ENCODE assay signal across 8 mouse cellular contexts in genomic region chr13:75706882-75707816, GRCm38 (mm10). TPM values are rescaled to one million over a fixed set of nuclear protein-coding genes. Genes with fewer than 3 reads are reported as not detected.
DNase-seq lines count a peak whose midpoint lies in the region; ATAC-seq lines count a peak whose summit lies in the region.

No protein-coding gene starts in this region.

- no peaks in the 10 kb centered on the region for H3K36me3 ChIP-seq in hindbrain, embryonic 11.5 days (ENCODE audit: control insufficient read depth, insufficient read depth, low read length)

- H3K4me1 ChIP-seq in hindbrain, embryonic 11.5 days (replicated peaks; ENCODE audit: control insufficient read depth, insufficient read depth, low read length): no peaks in the 10 kb centered on the region

- 7% methylated on average over 64 of the region's 64 CpGs for WGBS in hindbrain, embryonic 11.5 days

- peak; percentile 99 for DNase-seq in Muller cell, postnatal 12 days (ENCODE audit: inconsistent ontology term)
- peak; percentile 75 for DNase-seq in cerebellum, adult 9-11 months
- peak; percentile 86 to 88 for DNase-seq in frontal cortex, adult 2 months (ENCODE audit: extremely low spot score in 1 of 2, low spot score in 1 of 2)
- DNase-seq in hindbrain, embryonic 11.5 days (ENCODE audit: low spot score): peak; percentile 94
- DNase-seq in layer of hippocampus, postnatal 10 days (ENCODE audit: low spot score in 2 of 2): peak; percentile 80 to 82
- peak; percentile 97 for DNase-seq in lung, postnatal 10 days
- DNase-seq in retina, adult 2 months (ENCODE audit: low read depth, low spot score): peak; percentile 85
- peak; percentile 73 to 84 for DNase-seq in thymus, postnatal 36 days

- H3K4me2 ChIP-seq in hindbrain, embryonic 11.5 days (replicated peaks; ENCODE audit: low read depth, low read length): peak overlapping the region; percentile 80

- peak overlapping the region; percentile 72 for H3K4me3 ChIP-seq in hindbrain, embryonic 11.5 days (ENCODE audit: low read depth, low read length)

- no peaks in the 10 kb centered on the region; the same call in 1 of the 2 replicates for H3K27me3 ChIP-seq in hindbrain, embryonic 11.5 days (ENCODE audit: control insufficient read depth, insufficient read depth, low read length)

- H3K9ac ChIP-seq in hindbrain, embryonic 11.5 days (ENCODE audit: low read depth, low read length): peak overlapping the region; percentile 68

- ATAC-seq in hindbrain, embryonic 11.5 days (ENCODE audit: low FRiP score): peak; percentile 100

- no peaks in the 10 kb centered on the region for H3K9me3 ChIP-seq in hindbrain, embryonic 11.5 days (ENCODE audit: control insufficient read depth, low read length)

- 0 out of 2 replicates have a peak overlapping the region, but pooled peaks have one; percentile 39 for H3K27ac ChIP-seq in hindbrain, embryonic 11.5 days (ENCODE audit: low read depth, low read length)

RNA-seq across cellular contexts. Expression of gene Ell2, which starts 0.6 kb away (rescaled TPM):
- polyA plus RNA-seq in frontal cortex, adult 2 months (2012; rRNA removed): 14.6 and 16.4 TPM in 2 replicates
- polyA plus RNA-seq in hindbrain, embryonic 11.5 days (2014; fragmentation: Nextera tagmentation; extraction: Ambion mirVana): 3.8 and 4.7 TPM in 2 replicates
- 10 to 100 TPM; 18.3 to 26.1 TPM for total RNA-seq in layer of hippocampus, postnatal 10 days (2021)

Comparison
In these comparisons a context has a peak if more than half of its experiments do, and no peak if none do; other contexts are left out.
1. Peak in every context shown above with its lines: DNase-seq, ATAC-seq, H3K4me3 ChIP-seq and H3K27ac ChIP-seq.